Mouse (Mus musculus): ENCODE data around the gene Cyth1. TPM values are rescaled to one million over a fixed set of nuclear protein-coding genes. Genes with fewer than 3 reads are reported as not detected.

Gene Cyth1
- total and polyA plus RNA-seq, 3 experiments: 49.7 to 108 (median 79.7) TPM

DNA sequence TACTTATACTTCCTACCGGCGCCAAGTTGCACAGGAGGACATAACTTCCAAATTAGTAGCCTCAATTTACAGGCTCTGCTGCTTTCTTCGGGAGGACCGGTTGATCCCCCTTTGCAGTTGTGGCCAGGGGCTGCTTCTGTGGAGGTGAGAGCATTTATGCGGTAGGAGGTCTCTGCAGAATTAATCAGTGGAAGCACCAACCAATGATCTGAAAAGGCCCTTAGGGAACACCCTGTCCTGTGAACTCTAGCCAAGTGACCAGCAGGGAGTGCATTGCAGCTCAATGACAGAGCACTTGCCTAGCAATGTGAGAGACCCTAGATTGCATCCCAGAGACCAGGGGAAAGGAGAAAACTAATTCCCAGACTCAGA lies 606 bp upstream of the Cyth1 start:
- dilution Hi-C loops (cut with MboI; ENCODE audit: extremely low pct_ligation_motif_present, extremely low pct_unique_long_range_greater_than_20kb, low sequenced_read_pairs): no loop called here
- peaks cover 0 to 2% of the 10 kb centered on the region in 2 experiments for H3K36me3 ChIP-seq (replicated peaks in 1 of 2; ENCODE audit: control insufficient read depth in 1 of 2, insufficient read depth in 1 of 2, low read length in 1 of 2)
- no peaks in the 10 kb centered on the region for H3K9me3 ChIP-seq (replicated peaks; ENCODE audit: low read length)
- peaks cover 3% of the 10 kb centered on the region for H3K27me3 ChIP-seq (replicated peaks)
- no peak for DNase-seq (ENCODE audit: extremely low read depth)
- no peak overlapping the region; the same call in 1 of the 2 replicates for H3K9ac ChIP-seq (ENCODE audit: insufficient read depth, low read depth)
- peak overlapping the region; percentile 27 to 84 (median 29) for H3K4me3 ChIP-seq (replicated peaks in 1 of 3; ENCODE audit: low read depth in 2 of 3, low read length in 2 of 3, poor library complexity in 1 of 3)
- TF ChIP-seq USF1 (IDR thresholded peaks at IDR 0.05; ENCODE audit: low read depth, low read length): no peak
- 0 out of 2 replicates have a peak, but pooled peaks have one; percentile 4 for TF ChIP-seq MAZ (IDR thresholded peaks at IDR 0.05; ENCODE audit: low read depth, low read length)
- TF ChIP-seq CHD2 (IDR thresholded peaks at IDR 0.05; ENCODE audit: low read length): no peak
- no peak overlapping the region for H3K27ac ChIP-seq (ENCODE audit: insufficient read depth, low read depth)
- H3K4me1 ChIP-seq (ENCODE audit: control insufficient read depth in 1 of 2, insufficient read depth in 2 of 2): peaks cover 17 to 52% of the 10 kb centered on the region in 2 experiments
- peaks cover 23% of the 10 kb centered on the region for H3K79me2 ChIP-seq (replicated peaks; ENCODE audit: control insufficient read depth, extremely low read depth, insufficient read depth, poor library complexity, severe bottlenecking)
- H3K4me2 ChIP-seq (ENCODE audit: insufficient read depth, low read depth, poor library complexity, severe bottlenecking): peak overlapping the region; percentile 47
- in situ Hi-C loops (cut with MboI; ENCODE audit: low pct_ligation_motif_present, low pct_unique_long_range_greater_than_20kb, low sequenced_read_pairs): no loop called here

GRCm38 (mm10) chr11:118247359-118248095 lies 865 bp downstream of the Cyth1 start:
- peak; percentile 46 for DNase-seq (ENCODE audit: extremely low read depth)
- Histone ChIP-seq H3K4me1 (ENCODE audit: control insufficient read depth in 1 of 2, insufficient read depth in 2 of 2) (peaks cover 15 to 51% of the 10 kb centered on the region in 2 experiments), H3K4me2 (ENCODE audit: insufficient read depth, low read depth, poor library complexity, severe bottlenecking) (peak overlapping the region; percentile 76), H3K79me2 (replicated peaks; ENCODE audit: control insufficient read depth, extremely low read depth, insufficient read depth, poor library complexity, severe bottlenecking) (peaks cover 29% of the 10 kb centered on the region), H3K36me3 (replicated peaks in 1 of 2; ENCODE audit: control insufficient read depth in 1 of 2, insufficient read depth in 1 of 2, low read length in 1 of 2) (no peaks in the 10 kb centered on the region), H3K9me3 (replicated peaks; ENCODE audit: low read length) (no peaks in the 10 kb centered on the region), H3K27me3 (replicated peaks) (peaks cover 3% of the 10 kb centered on the region), H3K4me3 (replicated peaks in 1 of 3; ENCODE audit: low read depth in 2 of 3, low read length in 2 of 3, poor library complexity in 1 of 3) (peak overlapping the region; percentile 66 to 85 (median 84)), H3K9ac (ENCODE audit: insufficient read depth, low read depth) (peak overlapping the region; percentile 82), H3K27ac (ENCODE audit: insufficient read depth, low read depth) (peak overlapping the region; percentile 45)
- TF ChIP-seq JUND (conservative IDR thresholded peaks at IDR 0.05; ENCODE audit: low read depth, low read length) (no peak), RAD21 (IDR thresholded peaks at IDR 0.05; ENCODE audit: low read depth, low read length) (no peak), ZMIZ1 (IDR thresholded peaks at IDR 0.05; ENCODE audit: low read depth, low read length) (no peak), NELFE (IDR thresholded peaks at IDR 0.05; ENCODE audit: low read depth, low read length) (no peak), CHD2 (IDR thresholded peaks at IDR 0.05; ENCODE audit: low read length) (no peak), NRF1 (IDR thresholded peaks at IDR 0.05; ENCODE audit: low read depth, low read length) (no peak), HCFC1 (IDR thresholded peaks at IDR 0.05; ENCODE audit: low read depth, low read length) (no peak), PAX5 (IDR thresholded peaks at IDR 0.05; ENCODE audit: low read length) (no peak), ETS1 (conservative IDR thresholded peaks at IDR 0.05; ENCODE audit: low read depth, low read length) (no peak), GABPA (IDR thresholded peaks at IDR 0.05; ENCODE audit: insufficient replicate concordance, low read depth, low read length) (no peak), UBTF (IDR thresholded peaks at IDR 0.05; ENCODE audit: low read depth, low read length) (peak; percentile 97), MAFK (IDR thresholded peaks at IDR 0.05; ENCODE audit: insufficient replicate concordance, low read length) (no peak), USF1 (IDR thresholded peaks at IDR 0.05; ENCODE audit: low read depth, low read length) (no peak), SIN3A (IDR thresholded peaks at IDR 0.05; ENCODE audit: low read length) (peak; percentile 12; the same call in 1 of the 2 replicates), TCF12 (IDR thresholded peaks at IDR 0.05; ENCODE audit: low read depth, low read length) (no peak), CHD1 (IDR thresholded peaks at IDR 0.05; ENCODE audit: low read depth, low read length) (0 out of 2 replicates have a peak, but pooled peaks have one; percentile 33)
- in situ Hi-C loops (cut with MboI; ENCODE audit: low pct_ligation_motif_present, low pct_unique_long_range_greater_than_20kb, low sequenced_read_pairs) (no loop called here), dilution Hi-C loops (cut with MboI; ENCODE audit: extremely low pct_ligation_motif_present, extremely low pct_unique_long_range_greater_than_20kb, low sequenced_read_pairs) (no loop called here)
